Mouse (Mus musculus) liver, adult 2 months (tissue): ENCODE data around the gene Avp.

Experiments used
- CTCF ChIP-seq: fragments of 200-500 bp; IDR thresholded peaks from 2 replicates; pipeline ENCODE4 v1.5.1; 2011; ENCODE audit warnings: low read depth, low read length, control low read depth
- POLR2A ChIP-seq: fragments of 200-500 bp; IDR thresholded peaks from 2 replicates; pipeline ENCODE4 v1.6.1; 2011; ENCODE audit warnings: low read length, control low read depth; ENCODE audit not compliant: insufficient read depth; ENCODE audit errors: extremely low read depth

DNA sequence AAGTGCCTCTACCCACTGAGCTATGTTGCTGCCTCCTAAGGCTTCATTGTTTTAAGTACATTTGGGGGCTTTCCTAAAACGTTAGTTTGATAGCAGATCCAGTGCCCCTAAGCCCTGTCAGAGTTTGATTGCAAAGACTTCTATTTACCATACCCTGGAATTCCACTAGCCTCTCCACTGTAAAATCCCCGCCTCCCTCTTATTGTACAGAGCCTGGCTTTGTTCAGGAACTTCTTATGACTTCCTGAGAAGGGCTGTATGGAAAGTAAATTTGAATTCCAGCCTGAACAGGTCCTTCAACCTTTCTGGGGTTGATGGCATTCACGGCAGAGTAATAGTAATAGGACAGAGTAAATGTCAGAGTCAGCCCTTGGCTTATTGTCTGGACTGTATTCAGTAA, 45.5 kb downstream of the Avp start:
- TF ChIP-seq CTCF (no peak), POLR2A (no peak)
